Mouse (Mus musculus) gastrocnemius, adult 8-10 months (tissue): Measurements from ENCODE around the gene C130050O18Rik. TPM values are rescaled to one million over a fixed set of nuclear protein-coding genes. Genes with fewer than 3 reads are reported as not detected.

Source experiments
- DNase-seq, 2 experiments: peaks; one replicate each; pipeline ENCODE4 v3.0.0; 2022; ENCODE audit warnings: low spot score in 2 of 2
- total RNA-seq, 4 experiments: library from RNA; stranded (reverse); gene quantifications; 2 replicates each; pipeline ENCODE4 v1.2.4; 2022

Gene C130050O18Rik
- total RNA-seq, 4 experiments from 2014 or later: 0.15 to 0.27 TPM; not detected in 2

GRCm38 (mm10) chr5:139423026-139423865 lies 18.2 kb downstream of the C130050O18Rik start, which contains the start of gene Gper1:
Gper1 (plus strand) TSS chr5:139423151.
- DNase-seq: no peak

- no peak for DNase-seq
Measured at GRCm38 (mm10) chr5:139425198-139425597, 20.1 kb downstream of the C130050O18Rik start.

GRCm38 (mm10) chr5:139427001-139427400 lies 21.9 kb downstream of the C130050O18Rik start:
- no peak for DNase-seq

- no peak for DNase-seq
Measured at GRCm38 (mm10) chr5:139427989-139428388, 22.9 kb downstream of the C130050O18Rik start.

GRCm38 (mm10) chr5:139429818-139430341 lies 24.8 kb downstream of the C130050O18Rik start:
- DNase-seq: no peak

- DNase-seq: no peak
Measured at GRCm38 (mm10) chr5:139432333-139432732, 27.3 kb downstream of the C130050O18Rik start.

GRCm38 (mm10) chr5:139432747-139433508 lies 27.8 kb downstream of the C130050O18Rik start:
- no peak for DNase-seq

- no peak for DNase-seq
Measured at GRCm38 (mm10) chr5:139433842-139434568, 28.9 kb downstream of the C130050O18Rik start.

GRCm38 (mm10) chr5:139434940-139435339 lies 29.9 kb downstream of the C130050O18Rik start:
- no peak for DNase-seq

GRCm38 (mm10) chr5:139437769-139438168 lies 32.7 kb downstream of the C130050O18Rik start:
- DNase-seq: no peak

- no peak for DNase-seq
Measured at GRCm38 (mm10) chr5:139438440-139438839, 33.4 kb downstream of the C130050O18Rik start.

- no peak for DNase-seq
Measured at GRCm38 (mm10) chr5:139440451-139440850, 35.4 kb downstream of the C130050O18Rik start.

- DNase-seq: no peak
Measured at GRCm38 (mm10) chr5:139440926-139441725, 36.0 kb downstream of the C130050O18Rik start.

GRCm38 (mm10) chr5:139441726-139442018 lies 36.6 kb downstream of the C130050O18Rik start:
- no peak for DNase-seq

GRCm38 (mm10) chr5:139442428-139442827 lies 37.3 kb downstream of the C130050O18Rik start:
- no peak for DNase-seq

- DNase-seq: no peak
Measured at GRCm38 (mm10) chr5:139442962-139443361, 37.9 kb downstream of the C130050O18Rik start.

- no peak for DNase-seq
Measured at GRCm38 (mm10) chr5:139445258-139445657, 40.2 kb downstream of the C130050O18Rik start.

GRCm38 (mm10) chr5:139448025-139448424 lies 42.9 kb downstream of the C130050O18Rik start:
- DNase-seq: no peak

- no peak for DNase-seq
Measured at GRCm38 (mm10) chr5:139449161-139449791, 44.2 kb downstream of the C130050O18Rik start.

GRCm38 (mm10) chr5:139449926-139450325 lies 44.8 kb downstream of the C130050O18Rik start:
- no peak for DNase-seq
